Mouse (Mus musculus): Measurements from ENCODE around the gene Olfr27.

DNA sequence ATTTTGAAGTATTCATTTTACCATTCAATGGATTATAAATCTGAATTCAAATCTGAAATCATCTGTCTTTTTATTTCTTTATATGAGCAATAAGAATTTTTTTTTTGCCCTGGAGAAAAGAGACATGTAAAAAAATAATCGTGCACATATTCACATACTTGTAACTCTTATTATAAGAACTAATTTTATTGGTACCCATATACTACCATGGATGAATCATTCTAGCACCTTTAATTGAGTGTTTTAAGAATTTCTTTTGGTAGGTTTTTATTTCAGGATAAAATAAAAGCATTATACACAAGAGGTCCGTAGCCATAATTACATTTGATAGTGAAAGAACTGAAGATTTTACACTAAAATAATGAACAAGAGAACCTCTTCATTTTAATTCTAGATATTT, 49.1 kb upstream of the Olfr27 start, which contains the start of gene Olfr938:
- no peak for TF ChIP-seq POLR2A (IDR thresholded peaks at IDR 0.05; ENCODE audit: borderline replicate concordance, extremely low read depth, low read depth, low read length)
- no peak for TF ChIP-seq CTCF (IDR thresholded peaks at IDR 0.05; ENCODE audit: insufficient read depth, low read length)
